Mouse (Mus musculus) lung, embryonic 15.5 days (tissue): ENCODE measurements at regions not wholly inside any gene's neighbourhood (a gene's known extent, or its start where the extent isn't known, plus 50 kb on each side); places are given as distances from the start of the nearest gene placed in this dataset.
A peak's percentile ranks its signal among the peaks of the same experiment; 100 is the strongest.
"Not testable (repeated sequence)": the region's sequence is repeated elsewhere in the genome, so short reads cannot be mapped to it uniquely, and the experiment has no call there.

Source experiments
- ATAC-seq: fragments of 200-750 bp; cut with Nextera tagmentation; 2 replicates; pipeline ENCODE4 v1.8.0; 2017; ENCODE audit warnings: moderate number of reproducible peaks, borderline replicate concordance; ENCODE audit not compliant: low FRiP score, low TSS enrichment; ENCODE audit errors: extremely low read depth
- H3K27ac ChIP-seq: fragments of 300-500 bp; sonication (generic); 2 replicates; pipeline ENCODE4 v1.5.1; 2015; ENCODE audit warnings: moderate library complexity, mild to moderate bottlenecking, inconsistent platforms
- H3K27me3 ChIP-seq: fragments of 300-500 bp; sonication (generic); 2 replicates; pipeline ENCODE4 v1.6.1; 2015; ENCODE audit warnings: inconsistent platforms
- H3K36me3 ChIP-seq: fragments of 300-500 bp; sonication (generic); 2 replicates; pipeline ENCODE4 v1.6.1; 2015; ENCODE audit warnings: inconsistent platforms
- H3K4me1 ChIP-seq: fragments of 300-500 bp; sonication (generic); 2 replicates; pipeline ENCODE4 v1.6.1; 2015; ENCODE audit warnings: inconsistent platforms
- H3K4me2 ChIP-seq: fragments of 300-500 bp; sonication (generic); 2 replicates; pipeline ENCODE4 v1.6.1; 2015; ENCODE audit warnings: inconsistent platforms, mild to moderate bottlenecking, moderate library complexity
- H3K4me3 ChIP-seq: fragments of 300-500 bp; sonication (generic); 2 replicates; pipeline ENCODE4 v1.5.1; 2015; ENCODE audit warnings: mild to moderate bottlenecking, inconsistent platforms
- H3K9ac ChIP-seq: fragments of 300-500 bp; sonication (generic); 2 replicates; pipeline ENCODE4 v1.6.1; 2015; ENCODE audit warnings: inconsistent platforms
- H3K9me3 ChIP-seq: fragments of 300-500 bp; sonication (generic); 2 replicates; pipeline ENCODE4 v1.6.1; 2016; ENCODE audit warnings: inconsistent platforms
- WGBS: fragments of 180-500 bp; shearing (Covaris S2); methylation state at CpG from one replicate; pipeline ENCODE4 v1.1.7; 2015; 5-methylcytosine and 5-hydroxymethylcytosine counted together

DNA sequence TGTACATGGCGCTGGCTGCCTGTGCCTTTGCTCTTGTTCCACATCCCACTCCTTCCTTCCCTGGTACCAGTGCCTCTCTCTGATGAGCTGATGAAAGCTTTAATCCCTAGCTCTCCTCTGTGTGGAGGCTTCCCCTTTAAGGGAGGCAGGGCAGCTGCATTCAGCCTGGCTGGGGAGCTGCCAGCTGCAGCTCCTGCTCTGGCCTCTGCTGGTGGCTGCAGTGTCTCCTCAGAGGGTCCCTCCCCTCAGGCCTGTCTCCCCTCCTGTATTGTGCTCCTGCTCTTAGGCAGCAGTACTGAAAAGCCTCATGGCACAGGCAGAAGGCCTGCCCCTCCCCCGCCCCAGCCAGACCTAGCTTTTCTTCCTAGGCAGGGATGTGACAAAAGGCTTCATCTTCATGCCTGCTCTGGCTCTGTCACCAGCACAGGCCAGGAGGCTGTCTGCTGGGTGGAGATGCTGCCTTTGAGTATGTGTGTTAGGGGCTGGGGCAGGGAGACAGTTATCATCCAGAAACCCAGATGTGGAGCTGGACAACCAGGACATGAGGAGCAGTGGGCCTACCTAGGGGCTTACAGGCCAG is 97.7 kb upstream of the Zcchc13 start:
- WGBS = 63% methylated on average over 1 of the region's 2 CpGs
- H3K27ac ChIP-seq, H3K4me2 ChIP-seq, H3K9me3 ChIP-seq, H3K36me3 ChIP-seq, H3K4me1 ChIP-seq, H3K27me3 ChIP-seq, H3K9ac ChIP-seq, H3K4me3 ChIP-seq: not testable (repeated sequence)
- ATAC-seq = peak; percentile 79

- Histone ChIP-seq H3K27me3 (no peaks in the 10 kb centered on the region), H3K9ac (no peak overlapping the region), H3K9me3 (no peaks in the 10 kb centered on the region), H3K4me3 (no peak overlapping the region), H3K27ac (0 out of 2 replicates have a peak overlapping the region, but pooled peaks have one; percentile 29), H3K4me2 (no peak overlapping the region), H3K4me1 (peaks cover 3% of the 10 kb centered on the region; the same call in 1 of the 2 replicates), H3K36me3 (no peaks in the 10 kb centered on the region)
- 16% methylated on average over 11 of the region's 11 CpGs for WGBS
- ATAC-seq = no peak
Measured at GRCm38 (mm10) chrX:103533306-103533705, 97.1 kb upstream of the Zcchc13 start.

- H3K27ac ChIP-seq = no peak overlapping the region
- WGBS = 39% methylated on average over 1 of the region's 1 CpGs
- no peak for ATAC-seq
Measured at GRCm38 (mm10) chrX:103533831-103534230, 96.6 kb upstream of the Zcchc13 start.

GRCm38 (mm10) chrX:103546490-103547202 is 83.7 kb upstream of the Zcchc13 start:
- Histone ChIP-seq H3K27ac (no peak overlapping the region), H3K9me3 (no peaks in the 10 kb centered on the region), H3K4me1 (0 out of 2 replicates have a peak, but pooled peaks cover 4% of the 10 kb centered on the region), H3K27me3 (no peaks in the 10 kb centered on the region), H3K9ac (no peak overlapping the region), H3K36me3 (no peaks in the 10 kb centered on the region), H3K4me2 (no peak overlapping the region), H3K4me3 (no peak overlapping the region)
- 63% methylated on average over 5 of the region's 5 CpGs for WGBS
- ATAC-seq = no peak

More at GRCm38 (mm10) chrX:103533831-103534230, 96.6 kb upstream of the Zcchc13 start:
- no peak overlapping the region for H3K4me2 ChIP-seq
- H3K27me3 ChIP-seq = no peaks in the 10 kb centered on the region
- no peak overlapping the region for H3K4me3 ChIP-seq
- no peak overlapping the region for H3K9ac ChIP-seq
- no peaks in the 10 kb centered on the region for H3K36me3 ChIP-seq
- H3K4me1 ChIP-seq = peaks cover 3% of the 10 kb centered on the region; the same call in 1 of the 2 replicates
- no peaks in the 10 kb centered on the region for H3K9me3 ChIP-seq

- H3K4me3 ChIP-seq = no peak overlapping the region
- H3K27me3 ChIP-seq = no peaks in the 10 kb centered on the region
- peak overlapping the region; percentile 72 for H3K27ac ChIP-seq
- WGBS = 63% methylated on average over 14 of the region's 14 CpGs
- no peaks in the 10 kb centered on the region for H3K9me3 ChIP-seq
- no peaks in the 10 kb centered on the region for H3K36me3 ChIP-seq
- ATAC-seq = peak; percentile 85
- H3K4me2 ChIP-seq = no peak overlapping the region
- peaks cover 8% of the 10 kb centered on the region for H3K4me1 ChIP-seq
- H3K9ac ChIP-seq = no peak overlapping the region
Measured at GRCm38 (mm10) chrX:103551304-103551703, 79.1 kb upstream of the Zcchc13 start.

GRCm38 (mm10) chrX:103553196-103553595 is 77.2 kb upstream of the Zcchc13 start:
- H3K4me2 ChIP-seq = no peak overlapping the region
- WGBS = 94% methylated on average over 3 of the region's 3 CpGs
- no peak overlapping the region for H3K9ac ChIP-seq
- no peaks in the 10 kb centered on the region for H3K9me3 ChIP-seq
- no peak for ATAC-seq
- no peak overlapping the region for H3K27ac ChIP-seq
- H3K36me3 ChIP-seq = no peaks in the 10 kb centered on the region
- H3K4me1 ChIP-seq = peaks cover 23% of the 10 kb centered on the region
- no peak overlapping the region for H3K4me3 ChIP-seq
- H3K27me3 ChIP-seq = no peaks in the 10 kb centered on the region

- ATAC-seq = no peak
- Histone ChIP-seq H3K27ac (no peak overlapping the region), H3K4me3 (no peak overlapping the region), H3K27me3 (no peaks in the 10 kb centered on the region), H3K9ac (no peak overlapping the region), H3K36me3 (no peaks in the 10 kb centered on the region), H3K4me1 (peaks cover 23% of the 10 kb centered on the region), H3K4me2 (no peak overlapping the region), H3K9me3 (no peaks in the 10 kb centered on the region)
- 78% methylated on average over 3 of the region's 3 CpGs for WGBS
Measured at GRCm38 (mm10) chrX:103553605-103554004, 76.8 kb upstream of the Zcchc13 start.

DNA sequence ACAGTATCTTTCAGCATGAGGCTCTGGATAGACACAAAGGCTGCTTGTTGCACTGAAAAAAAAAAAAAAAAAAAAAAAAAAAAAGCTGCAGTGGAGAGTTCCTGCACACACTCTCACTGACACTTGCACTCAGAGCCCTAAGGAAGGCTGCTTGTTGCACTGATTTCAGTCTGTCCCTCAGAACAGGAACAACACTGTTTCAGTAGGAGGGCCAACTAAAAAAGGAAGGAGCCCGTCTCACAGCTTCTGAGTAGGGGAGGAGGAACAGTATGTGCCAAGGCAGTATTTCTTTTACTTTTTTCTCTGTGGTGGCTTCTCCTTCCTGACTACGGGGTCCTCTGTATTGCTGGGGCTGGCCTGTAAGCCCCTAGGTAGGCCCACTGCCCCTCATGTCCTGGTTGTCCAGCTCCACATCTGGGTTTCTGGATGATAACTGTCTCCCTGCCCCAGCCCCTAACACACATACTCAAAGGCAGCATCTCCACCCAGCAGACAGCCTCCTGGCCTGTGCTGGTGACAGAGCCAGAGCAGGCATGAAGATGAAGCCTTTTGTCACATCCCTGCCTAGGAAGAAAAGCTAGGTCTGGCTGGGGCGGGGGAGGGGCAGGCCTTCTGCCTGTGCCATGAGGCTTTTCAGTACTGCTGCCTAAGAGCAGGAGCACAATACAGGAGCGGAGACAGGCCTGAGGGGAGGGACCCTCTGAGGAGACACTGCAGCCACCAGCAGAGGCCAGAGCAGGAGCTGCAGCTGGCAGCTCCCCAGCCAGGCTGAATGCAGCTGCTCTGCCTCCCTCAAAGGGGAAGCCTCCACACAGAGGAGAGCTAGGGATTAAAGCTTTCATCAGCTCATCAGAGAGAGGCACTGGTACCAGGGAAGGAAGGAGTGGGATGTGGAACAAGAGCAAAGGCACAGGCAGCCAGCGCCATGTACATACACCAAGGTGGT is 75.1 kb upstream of the Zcchc13 start:
- H3K4me3 ChIP-seq, H3K27me3 ChIP-seq, H3K9ac ChIP-seq, H3K4me2 ChIP-seq, H3K36me3 ChIP-seq, H3K9me3 ChIP-seq: not testable (repeated sequence)
- ATAC-seq = peak; percentile 78
- H3K4me1 ChIP-seq = peaks cover 23% of the 10 kb centered on the region
- 41% methylated on average over 4 of the region's 5 CpGs for WGBS
- H3K27ac ChIP-seq = peak overlapping the region; percentile 80

GRCm38 (mm10) chrX:103556046-103556445 is 74.3 kb upstream of the Zcchc13 start:
- Histone ChIP-seq H3K36me3 (no peaks in the 10 kb centered on the region), H3K27me3 (no peaks in the 10 kb centered on the region), H3K4me1 (peaks cover 23% of the 10 kb centered on the region), H3K9me3 (no peaks in the 10 kb centered on the region), H3K9ac (no peak overlapping the region), H3K4me3 (no peak overlapping the region), H3K27ac (peak overlapping the region; percentile 80), H3K4me2 (no peak overlapping the region)
- ATAC-seq = 0 out of 2 replicates have a peak, but pooled peaks have one; percentile 1
- 49% methylated on average over 4 of the region's 4 CpGs for WGBS

DNA sequence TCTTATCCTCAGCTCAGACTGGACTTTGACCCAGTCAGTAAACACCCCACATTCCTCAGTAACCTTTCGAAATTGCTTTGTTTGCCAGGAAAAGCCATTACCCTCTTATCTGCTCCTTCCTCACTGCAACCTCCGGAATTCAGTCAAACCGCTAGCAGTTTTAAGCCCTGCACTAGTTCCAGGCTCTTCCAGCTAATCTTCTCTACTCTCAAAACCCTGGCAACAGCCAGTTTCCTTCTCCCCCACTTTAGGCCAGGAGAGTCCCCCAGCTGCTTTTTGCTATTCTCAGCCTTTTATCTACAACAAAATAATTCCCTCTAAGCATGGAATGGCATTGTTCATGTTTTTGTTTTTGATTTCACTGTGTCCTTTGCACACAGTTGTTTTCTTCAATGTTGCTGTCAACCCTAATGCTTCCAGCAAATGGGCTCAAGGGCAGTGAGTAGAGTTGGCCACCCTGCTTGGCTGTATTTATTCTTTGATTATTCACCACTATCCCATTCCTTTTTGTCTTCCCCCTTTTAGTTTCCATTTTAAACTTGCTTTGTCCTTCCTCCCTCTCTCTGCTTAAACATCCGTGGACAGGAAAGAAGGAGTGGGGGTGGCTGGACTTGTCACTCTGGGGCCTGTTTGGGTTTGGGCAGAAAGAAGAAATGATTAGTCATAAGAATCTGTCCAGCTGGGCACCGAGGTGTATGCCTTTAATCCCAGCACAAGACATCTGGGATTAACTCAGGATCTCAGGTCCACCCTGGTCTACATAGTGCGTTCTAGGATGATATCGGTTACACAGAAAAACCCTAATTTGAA is 73.5 kb upstream of the Zcchc13 start:
- ATAC-seq = peak; percentile 69; the same call in 1 of the 2 replicates
- Histone ChIP-seq H3K4me2 (no peak overlapping the region), H3K36me3 (no peaks in the 10 kb centered on the region), H3K27ac (peak overlapping the region; percentile 80), H3K27me3 (no peaks in the 10 kb centered on the region), H3K9me3 (no peaks in the 10 kb centered on the region), H3K4me1 (peaks cover 18% of the 10 kb centered on the region), H3K9ac (no peak overlapping the region), H3K4me3 (no peak overlapping the region)
- 29% methylated on average over 7 of the region's 7 CpGs for WGBS

GRCm38 (mm10) chrX:103557496-103557895 is 72.9 kb upstream of the Zcchc13 start:
- 66% methylated on average over 4 of the region's 4 CpGs for WGBS
- H3K36me3 ChIP-seq = no peaks in the 10 kb centered on the region

More at GRCm38 (mm10) chrX:103557496-103557895, 72.9 kb upstream of the Zcchc13 start:
- peaks cover 18% of the 10 kb centered on the region for H3K4me1 ChIP-seq
- peak overlapping the region; percentile 80 for H3K27ac ChIP-seq
- no peak overlapping the region for H3K4me3 ChIP-seq
- no peaks in the 10 kb centered on the region for H3K9me3 ChIP-seq
- no peaks in the 10 kb centered on the region for H3K27me3 ChIP-seq
- H3K4me2 ChIP-seq = no peak overlapping the region
- no peak overlapping the region for H3K9ac ChIP-seq
- ATAC-seq = no peak
